Mouse (Mus musculus) T-cell, adult 2 months (primary cell): ENCODE results near the gene Bicd2.

ENCODE experiments used
- DNase-seq: peaks from one replicate; pipeline ENCODE4 v3.0.0; 2022; ENCODE audit warnings: low spot score

The Bicd2 gene

DNA sequence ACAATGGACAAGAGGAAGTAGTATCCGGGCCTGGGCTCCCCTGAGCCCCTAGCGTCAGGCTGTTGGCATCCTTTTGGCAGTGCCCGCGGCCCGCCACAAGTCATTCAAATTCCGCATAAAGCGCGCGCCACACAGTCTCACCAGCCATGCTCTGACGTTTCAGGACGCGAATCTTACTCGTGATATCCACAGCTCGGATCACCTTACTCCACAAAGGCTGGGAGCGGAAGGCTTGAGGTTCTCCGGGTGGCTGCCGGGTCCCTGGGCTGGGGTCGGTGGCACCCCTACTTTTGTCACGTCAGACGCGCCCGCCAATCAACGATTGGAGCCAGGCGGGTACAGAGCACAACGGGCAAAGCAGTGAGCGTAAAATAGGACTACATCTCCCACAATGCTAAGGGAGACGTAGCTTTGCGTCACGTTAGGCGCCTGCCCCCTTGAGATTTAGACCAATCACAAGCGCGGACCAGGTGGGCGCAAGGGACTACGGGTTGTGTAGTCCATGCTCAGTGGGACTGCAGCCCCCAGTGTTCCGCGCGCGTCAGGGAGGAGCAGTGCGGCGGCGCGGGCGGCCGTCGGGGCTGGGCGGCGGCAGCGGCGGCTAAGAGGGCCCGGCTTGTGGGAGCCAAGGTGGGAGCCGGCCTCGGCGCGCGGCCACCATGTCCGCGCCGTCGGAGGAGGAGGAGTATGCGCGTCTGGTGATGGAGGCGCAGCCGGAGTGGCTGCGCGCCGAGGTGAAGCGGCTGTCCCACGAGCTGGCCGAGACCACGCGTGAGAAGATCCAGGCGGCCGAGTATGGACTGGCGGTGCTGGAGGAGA is at the start of gene Bicd2:
Gene Bicd2 (plus strand): TSS at position 574 of the 819 bp plus-strand sequence.
- DNase-seq: peak; percentile 97

DNA sequence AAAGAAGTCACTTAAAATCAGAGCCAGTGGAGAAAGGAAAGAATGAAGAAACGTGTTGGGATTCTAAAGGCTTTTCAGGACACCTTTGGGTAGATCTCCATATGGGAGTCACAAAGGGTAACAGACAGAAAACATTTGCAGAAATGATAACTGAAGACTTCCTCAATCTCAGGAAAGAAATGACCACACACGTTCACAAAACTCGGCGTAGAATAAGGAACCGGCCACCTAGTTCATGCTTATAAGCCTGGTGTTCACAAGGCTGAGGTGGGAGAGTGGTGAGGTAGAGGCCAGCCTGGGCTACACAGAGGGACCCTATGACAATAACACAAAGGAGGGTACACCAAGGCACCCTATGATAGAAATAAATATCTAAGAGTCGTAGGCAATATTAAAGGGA is 49.4 kb upstream of the Bicd2 start:
- no peak for DNase-seq

DNA sequence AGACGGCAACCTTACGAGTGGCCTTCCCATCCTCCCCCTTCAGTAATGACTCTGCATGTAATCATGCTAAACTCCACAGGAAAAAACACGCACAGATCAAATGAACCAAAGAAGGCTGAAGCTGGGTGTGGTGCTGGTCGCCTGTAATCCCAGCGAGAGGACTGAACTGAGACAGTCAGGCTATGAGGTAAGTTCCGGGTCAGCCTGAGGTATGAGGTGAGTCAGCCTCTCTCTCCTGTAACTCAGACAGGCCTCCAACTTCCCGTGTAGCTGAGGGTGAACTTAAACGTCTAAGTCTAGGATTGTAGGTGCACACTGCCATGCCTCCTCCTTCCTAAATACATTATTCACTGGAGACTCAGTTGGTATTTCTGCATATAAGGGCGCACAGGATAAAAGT is 47.3 kb upstream of the Bicd2 start:
- DNase-seq: no peak

DNA sequence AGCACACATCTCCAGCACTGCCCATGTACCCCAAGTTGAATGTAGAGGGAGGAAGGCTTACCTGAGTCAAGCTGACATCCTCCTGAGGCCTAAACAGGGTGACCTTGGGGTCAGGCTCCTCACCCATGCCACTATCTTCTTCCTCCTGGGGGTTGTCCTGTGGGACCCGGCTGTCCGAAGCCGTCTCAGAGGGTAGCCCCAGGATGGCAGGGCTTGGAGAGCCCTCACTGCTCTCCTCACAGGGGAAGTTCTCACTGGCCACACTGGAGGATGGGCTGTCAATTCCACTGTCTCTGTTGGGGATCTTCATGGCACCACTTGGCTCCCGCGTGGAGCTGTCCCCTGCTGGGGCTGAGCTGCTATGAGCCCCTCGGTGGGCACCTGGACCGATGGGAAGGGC is 45.1 kb upstream of the Bicd2 start:
- DNase-seq: no peak

DNA sequence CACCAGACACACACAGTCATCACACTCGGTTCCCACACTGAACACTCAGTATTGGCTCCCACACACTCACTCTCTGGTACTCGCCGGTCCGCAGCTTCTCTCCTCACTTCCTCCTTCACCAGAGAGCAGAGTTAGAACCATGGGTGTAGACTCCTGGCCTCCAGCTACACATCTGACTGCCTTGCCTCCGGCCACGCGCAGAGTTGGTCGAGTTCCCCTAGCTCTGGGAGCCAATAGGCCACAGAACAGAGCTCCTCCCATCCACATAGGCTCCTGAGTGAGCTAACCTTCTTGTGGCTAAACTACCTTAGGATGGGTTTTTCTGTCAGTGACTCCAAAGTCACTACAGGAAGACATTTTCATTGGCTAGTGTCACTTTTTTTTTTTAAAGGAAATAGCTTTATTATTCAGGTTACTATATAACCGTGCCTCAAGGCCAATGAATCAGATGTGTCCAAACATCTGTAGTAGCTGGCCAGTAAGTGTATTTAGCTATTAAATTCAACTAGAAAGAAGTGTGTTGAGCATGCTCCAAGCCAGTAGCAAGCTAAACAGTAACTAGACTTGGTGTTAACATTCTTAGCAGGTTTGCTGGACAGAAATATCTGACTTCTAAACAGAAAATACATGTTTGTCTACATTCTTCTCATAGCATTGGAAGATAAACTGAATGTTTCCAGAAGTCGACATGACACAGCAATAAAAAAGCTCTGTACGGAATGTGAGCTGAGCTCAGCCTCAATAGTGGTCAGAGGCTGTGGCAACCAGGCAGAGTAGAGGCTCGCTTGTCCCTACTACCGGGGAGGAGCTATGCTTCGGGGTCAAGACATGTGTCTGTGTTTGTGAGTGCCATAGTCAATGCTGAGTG is 42.6 kb upstream of the Bicd2 start:
- DNase-seq: peak; percentile 25

DNA sequence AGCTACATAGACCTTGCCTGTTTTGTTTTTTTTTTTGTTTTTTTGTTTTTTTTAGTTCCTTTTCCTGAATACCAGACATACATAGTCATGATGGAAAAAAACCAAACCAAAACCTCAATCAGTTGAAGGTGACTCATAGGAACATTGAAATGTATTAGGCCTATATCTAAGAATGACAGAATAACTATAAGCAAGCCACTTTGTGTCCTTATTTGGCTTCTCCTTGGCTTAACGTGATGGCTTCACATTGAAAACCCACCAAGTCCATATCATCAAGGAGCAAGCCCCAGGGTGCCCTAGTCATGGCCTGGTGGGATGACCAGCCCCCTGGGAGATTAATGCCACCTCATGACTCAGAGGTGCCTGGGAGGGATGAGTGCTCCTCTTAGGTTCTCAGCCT is 40.6 kb upstream of the Bicd2 start:
- no peak for DNase-seq

DNA sequence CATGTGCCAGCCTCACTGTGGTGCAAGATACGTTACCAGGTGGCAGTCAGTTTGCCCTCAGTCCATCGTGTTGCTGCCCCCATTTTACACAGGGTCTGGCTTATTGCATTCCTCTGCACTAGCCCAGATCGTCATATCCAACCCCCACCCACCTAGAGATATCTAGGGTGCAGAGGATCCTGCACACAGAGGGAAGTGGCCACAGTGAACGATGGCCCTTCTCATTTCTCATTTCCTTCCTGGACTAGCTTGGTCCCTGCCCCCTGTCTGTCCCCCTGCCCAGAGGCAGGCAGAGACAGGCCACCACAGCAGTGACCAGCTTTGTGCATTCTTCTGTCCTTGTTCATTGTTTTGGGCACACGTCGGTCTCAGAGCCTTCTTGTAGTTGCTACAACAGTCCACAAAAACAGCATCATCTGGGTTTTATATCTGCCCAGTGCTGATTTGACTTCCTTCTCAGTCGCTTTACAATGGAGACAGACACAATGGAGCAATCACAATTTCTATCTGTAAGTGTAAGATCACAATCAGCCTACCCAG is 34.5 kb upstream of the Bicd2 start:
- DNase-seq: no peak

DNA sequence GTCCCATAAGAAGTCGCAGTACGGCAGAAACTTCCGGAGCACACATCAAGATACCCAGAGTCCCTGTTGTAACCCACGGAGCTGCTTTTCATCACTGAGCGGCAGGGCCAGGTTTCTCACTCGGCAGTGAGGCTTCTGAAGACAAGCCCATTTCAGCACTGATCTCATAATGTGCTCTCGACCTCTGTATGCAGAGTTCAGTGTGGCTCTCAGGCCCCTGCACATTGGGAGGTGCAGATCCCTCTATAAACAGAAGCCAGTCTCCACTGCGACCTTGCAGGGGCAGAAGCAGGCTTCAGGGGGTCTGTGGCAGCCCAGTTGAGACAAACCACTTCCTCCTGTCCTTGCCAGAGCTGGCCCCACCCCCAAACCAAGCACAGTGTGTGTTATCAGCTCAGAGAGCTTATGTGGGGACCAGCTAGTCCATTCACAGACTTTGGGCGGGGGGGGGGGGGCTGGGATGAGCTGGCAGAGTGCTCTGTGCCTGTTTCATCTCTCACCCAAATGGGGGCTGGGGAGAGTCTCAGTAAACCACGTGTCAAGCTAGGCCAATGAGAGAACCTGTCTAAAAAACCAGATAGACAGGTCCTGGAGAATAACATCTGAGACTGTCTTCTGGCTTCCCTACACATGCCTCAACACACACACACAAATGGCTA is 33.9 kb upstream of the Bicd2 start:
- peak; percentile 78 for DNase-seq

DNA sequence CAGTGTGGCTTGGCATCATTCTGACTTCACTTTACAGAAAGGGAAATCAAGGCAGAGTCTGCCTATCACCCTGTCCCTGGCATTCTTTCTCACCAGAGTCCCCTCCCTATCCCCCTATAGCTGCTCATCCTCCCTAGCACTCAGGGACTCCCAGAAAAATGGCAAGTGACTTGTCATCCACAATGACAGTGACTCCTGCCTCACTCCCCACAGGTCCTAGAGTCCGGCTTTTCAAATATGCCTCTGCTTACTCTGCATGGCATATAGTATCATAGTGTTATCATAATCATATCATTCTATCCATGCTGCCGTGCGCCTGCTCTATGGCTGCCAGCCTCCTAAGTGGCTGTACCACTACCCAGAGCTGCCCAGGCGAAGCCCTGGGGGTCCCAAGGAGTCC is 33.2 kb upstream of the Bicd2 start:
- DNase-seq: peak; percentile 27

DNA sequence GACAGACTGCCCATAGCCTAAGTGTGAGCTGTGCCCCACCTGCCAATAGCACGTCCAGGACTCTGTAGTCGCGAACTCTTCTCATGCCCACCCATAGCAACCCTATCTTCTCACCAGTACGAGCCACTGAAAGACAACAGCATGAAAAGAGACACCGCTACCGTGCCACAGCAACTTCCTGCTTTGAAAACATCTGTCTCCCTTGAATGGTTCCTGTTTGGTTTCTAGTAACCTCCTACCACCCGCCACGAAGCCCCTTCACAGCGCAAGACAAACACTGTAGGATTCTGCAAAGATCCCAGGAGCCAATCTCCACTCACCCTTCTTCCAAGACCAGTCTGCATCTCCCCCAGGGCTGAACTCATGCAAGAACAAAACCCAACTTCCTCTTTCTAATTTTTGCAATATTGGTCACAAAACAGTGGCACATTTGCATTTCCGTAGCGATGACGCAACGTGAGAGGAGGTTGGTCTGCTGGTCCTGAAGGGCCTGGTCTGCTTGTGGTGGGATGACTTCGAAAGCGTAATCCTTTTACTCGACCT is 32.5 kb upstream of the Bicd2 start:
- DNase-seq: peak; percentile 82

DNA sequence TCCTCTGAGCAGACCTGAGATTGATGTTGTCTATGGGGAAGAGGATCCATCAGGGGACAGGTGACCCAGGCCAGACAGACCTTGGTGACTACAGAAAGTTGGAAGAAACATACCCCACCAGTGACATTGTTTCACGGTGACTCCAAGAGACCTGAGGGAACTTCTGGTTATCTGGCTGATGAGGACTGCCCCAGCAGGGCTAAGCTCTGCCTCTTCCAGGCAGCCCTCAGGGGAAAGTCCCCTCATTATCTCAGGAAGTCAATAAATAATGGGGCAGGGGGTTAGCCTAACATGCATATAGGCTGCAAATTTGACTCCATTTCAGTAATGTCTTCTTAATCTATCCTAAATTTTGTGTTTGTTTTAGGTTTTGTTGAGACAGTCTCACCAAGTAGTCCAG is 31.9 kb upstream of the Bicd2 start:
- no peak for DNase-seq

DNA sequence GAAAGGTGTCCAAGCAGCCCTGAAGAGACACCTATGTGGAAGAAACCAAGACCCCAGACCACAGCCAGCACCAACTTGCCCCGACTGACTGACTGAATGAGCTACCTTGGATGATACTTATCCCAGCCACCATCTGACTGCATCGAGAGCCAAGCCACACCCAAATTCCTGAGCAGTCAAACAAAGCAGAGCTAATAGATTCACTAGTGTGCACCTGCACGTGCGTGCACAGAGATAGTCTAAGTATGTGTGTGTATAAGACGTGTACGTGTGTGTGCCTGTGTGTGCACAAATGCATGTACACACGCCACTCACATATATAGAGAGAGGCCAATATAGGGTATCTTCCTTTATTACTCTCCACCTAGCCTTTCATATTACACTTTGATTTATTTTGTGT is 29.7 kb upstream of the Bicd2 start:
- DNase-seq: no peak

DNA sequence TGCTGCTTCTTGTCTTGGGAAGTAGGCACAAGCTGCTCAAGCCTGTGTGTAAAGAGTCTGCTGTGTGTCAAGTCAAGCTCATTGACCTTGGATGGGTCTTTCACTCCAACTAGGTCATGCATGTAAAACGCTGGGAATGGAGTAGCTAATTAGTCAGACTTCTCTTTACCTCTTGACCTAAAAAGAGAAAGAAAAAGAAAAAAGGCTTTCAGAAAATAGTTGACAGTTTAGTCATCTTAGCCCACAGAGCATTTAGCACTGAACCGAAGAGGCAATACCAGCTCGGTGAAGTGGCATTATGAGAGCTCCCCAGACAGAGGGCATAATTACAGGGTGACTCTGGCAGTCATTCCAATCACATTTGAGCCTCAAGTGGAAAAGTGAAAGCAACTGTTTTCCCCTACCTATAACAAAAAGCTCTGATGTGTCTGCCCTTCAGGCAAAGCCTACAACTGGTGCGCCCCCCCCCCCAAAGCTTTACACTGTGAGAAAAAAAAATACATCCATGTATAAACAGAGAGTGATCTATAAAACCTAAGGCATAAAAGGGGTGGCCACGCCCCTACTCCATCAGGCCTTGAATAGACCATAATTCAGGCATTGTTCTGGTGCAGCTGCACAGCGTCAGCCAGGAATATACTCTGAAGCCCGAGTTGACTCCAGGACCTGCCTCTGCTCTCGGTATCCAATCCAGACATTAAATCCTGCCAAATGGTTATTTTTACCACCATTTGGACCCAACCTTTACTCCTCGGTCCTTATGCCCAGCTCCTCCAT is 24.8 kb upstream of the Bicd2 start:
- DNase-seq: no peak

DNA sequence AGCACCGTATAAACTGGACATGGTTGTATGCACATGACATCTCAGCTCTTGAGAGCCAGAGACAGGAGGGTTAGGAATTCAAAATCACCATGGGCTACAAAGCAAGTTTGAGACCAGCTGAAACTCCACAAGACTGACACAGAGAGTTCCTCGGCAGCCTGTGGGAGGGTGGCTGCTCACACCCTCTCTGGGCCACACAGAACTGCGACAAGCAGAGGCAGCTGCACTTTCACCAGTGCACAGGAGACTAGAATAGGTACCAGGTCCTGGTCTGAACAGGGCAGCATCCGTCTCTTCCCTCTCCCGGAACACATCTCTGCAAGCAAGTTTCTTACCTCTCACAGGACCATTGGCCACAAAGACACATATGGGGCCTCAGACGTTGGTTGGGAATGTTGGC is 23.9 kb upstream of the Bicd2 start:
- no peak for DNase-seq

DNA sequence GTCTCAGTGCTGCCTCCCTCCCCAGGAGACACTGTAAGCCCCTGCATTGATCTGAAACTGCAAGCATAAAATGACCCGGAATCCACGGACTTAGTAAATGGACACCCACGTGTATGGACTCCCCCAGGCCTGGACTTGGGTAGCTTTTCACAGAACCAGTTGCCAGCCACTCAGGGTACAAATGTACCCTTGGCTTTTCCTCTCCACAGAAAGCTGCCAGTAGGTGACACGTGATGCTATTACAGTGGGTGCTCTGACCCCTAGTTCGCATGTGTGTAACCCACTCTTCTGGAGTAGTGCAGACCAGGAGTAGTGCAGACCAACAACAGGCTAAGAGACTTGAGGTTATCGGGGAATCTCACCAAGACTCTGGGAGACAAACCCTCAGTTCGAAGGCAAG is 23.5 kb upstream of the Bicd2 start:
- no peak for DNase-seq

DNA sequence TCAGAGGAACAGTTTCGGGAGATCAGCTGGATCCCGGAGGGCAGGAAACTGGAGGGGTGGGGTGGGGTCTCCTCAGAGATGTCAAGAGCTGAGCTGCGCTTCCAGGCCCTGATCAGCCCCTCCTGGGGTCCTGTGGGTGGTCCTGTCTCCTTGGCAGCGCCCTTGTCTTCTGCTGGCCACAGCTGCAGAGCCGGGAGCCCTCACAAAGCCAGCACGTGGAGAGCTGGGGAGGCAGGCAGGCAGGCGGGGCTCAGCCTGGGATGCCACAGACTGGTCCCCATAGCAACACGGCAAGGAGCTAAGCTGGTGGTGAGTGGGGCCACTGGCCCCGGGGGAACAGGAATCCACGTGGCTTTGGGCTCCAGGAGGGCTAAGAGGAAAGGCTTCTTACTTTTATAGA is 21.3 kb upstream of the Bicd2 start, which contains the start of gene Fgd3:
Gene Fgd3 (minus strand): TSS at position 272 of the 400 bp plus-strand sequence.
- DNase-seq: no peak

DNA sequence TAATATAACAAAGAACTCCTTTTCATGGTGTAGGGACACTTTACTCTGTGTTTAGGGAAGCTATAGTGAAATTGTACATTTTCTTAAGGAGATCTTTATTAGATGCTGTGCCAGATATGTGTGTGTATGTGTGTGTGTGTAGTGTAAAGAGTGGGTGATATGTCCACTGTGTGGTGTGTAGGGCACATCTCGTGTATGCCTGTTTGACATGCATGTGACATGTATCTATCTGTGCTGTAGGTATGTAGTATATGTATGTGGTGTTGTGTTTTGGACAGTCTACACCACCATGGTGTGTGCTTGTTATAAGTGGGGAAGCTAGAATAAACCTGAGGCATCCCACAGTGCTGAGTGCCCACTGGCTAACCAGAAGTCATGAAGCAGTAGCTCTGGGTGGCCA is 20.9 kb upstream of the Bicd2 start:
- DNase-seq: no peak

DNA sequence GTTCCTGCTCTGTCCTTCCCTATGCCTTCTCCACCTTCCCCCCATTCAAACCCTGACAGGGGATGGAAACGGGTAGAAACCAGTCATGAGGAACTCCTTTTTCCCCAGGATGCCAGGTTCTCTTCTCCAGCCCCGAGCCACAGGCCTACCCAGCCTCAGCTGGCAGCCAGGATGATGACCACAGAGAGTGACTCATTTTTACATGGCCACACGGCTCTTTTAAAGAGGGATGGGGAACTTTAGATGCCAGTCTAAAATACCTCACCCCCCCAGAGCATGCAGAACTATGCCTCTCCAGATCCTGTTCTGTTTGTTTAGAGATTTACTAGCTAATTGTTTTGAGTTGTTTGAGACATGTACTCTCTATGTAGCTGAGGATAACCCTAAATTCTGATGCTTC is 19.9 kb upstream of the Bicd2 start:
- DNase-seq: no peak

DNA sequence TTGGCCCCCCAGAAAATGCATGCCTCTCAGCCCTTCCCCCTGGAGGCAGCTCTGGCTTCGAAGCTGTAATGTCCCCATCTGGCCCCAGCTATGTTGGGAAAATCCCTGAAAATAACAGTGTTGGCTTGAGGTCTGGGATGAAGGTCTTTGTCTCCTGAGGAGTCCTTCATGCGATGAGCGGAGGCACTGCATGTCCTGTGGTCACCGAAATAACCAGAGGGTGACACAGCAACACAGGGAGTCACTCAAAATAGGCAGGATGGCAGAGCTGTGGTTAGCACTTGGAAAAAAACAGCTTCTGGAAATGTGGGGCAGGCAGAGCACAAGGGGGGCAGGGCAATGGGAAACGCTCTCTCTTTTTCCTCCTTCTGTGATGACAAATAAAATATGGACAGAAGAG is 19.2 kb upstream of the Bicd2 start:
- DNase-seq: no peak

DNA sequence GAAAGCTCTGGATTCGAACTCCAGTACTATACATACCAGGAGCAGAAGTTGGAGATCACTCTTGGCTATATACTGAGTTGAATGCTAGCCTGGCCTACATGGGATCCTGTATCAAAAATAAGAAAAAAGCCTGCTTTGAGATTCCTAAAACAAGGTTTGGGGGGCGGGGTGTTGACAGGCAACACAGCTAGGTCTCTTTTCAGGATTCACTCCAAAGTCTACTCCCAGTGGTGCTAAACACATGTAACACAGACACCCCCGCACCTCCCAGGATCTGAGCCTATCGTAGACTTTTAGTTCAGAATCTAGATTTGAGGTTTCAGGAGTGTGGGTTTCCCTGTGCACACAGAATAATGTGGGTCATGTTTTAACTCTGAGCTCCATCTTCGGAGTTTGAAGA is 18.6 kb upstream of the Bicd2 start:
- no peak for DNase-seq

DNA sequence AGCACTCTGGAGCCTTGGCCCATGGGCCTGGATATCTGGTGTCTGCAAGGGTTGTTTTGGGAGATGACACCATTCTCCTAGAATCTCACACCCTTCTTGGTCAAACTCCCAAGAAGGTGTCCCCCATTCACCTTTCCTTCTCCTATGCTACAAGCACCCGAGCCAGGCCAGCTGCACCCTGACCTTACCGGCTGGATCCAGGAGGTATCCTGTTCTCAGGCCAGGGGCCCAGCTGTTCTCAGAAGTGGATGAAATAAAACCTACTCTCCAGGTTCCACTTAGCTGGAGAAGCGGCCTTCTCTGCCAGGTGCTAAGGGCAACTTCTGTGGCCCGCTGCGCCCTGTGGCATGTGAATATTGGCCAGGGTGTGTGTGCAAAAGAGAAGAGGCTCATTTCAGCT is 16.5 kb upstream of the Bicd2 start:
- no peak for DNase-seq
